Mouse (Mus musculus) bone marrow macrophage, adult 2 months (primary cell): Measurements from ENCODE around the gene Efs. TPM values are rescaled to one million over a fixed set of nuclear protein-coding genes. Genes with fewer than 3 reads are reported as not detected.

Experiments
- H3K27ac ChIP-seq: 2 replicates; pipeline ENCODE4 v1.5.1; 2012; ENCODE audit warnings: low read depth, low read length; ENCODE audit not compliant: insufficient read depth
- H3K4me1 ChIP-seq: 2 replicates; pipeline ENCODE4 v1.6.1; 2012; ENCODE audit warnings: low read length; ENCODE audit not compliant: control insufficient read depth, insufficient read depth
- H3K4me3 ChIP-seq: 2 replicates; pipeline ENCODE4 v1.5.1; 2012; ENCODE audit warnings: mild to moderate bottlenecking, low read length, moderate library complexity; ENCODE audit not compliant: insufficient read depth
- CTCF ChIP-seq: IDR thresholded peaks from 2 replicates; pipeline ENCODE4 v1.5.1; 2012; ENCODE audit warnings: low read depth, mild to moderate bottlenecking, low read length, moderate library complexity
- POLR2A ChIP-seq: IDR thresholded peaks from 2 replicates; pipeline ENCODE4 v1.6.1; 2012; ENCODE audit warnings: mild to moderate bottlenecking, low read depth, low read length, borderline replicate concordance
- polyA plus RNA-seq: library from polyadenylated mRNA; stranded (reverse); fragments of >200 nt; gene quantifications from 2 replicates; pipeline ENCODE4 v1.2.4, GENCODE M21; 2012; ENCODE audit not compliant: missing spikeins, insufficient read depth, insufficient read length

Gene Efs
- polyA plus RNA-seq, 1 experiment: not detected

- H3K27ac ChIP-seq: no peak overlapping the region
Measured at GRCm38 (mm10) chr14:54939434-54940175, 13.7 kb upstream of the Efs start.

GRCm38 (mm10) chr14:54938431-54939219, 12.7 kb upstream of the Efs start:
- Histone ChIP-seq H3K4me3 (no peak overlapping the region), H3K4me1 (no peaks in the 10 kb centered on the region), H3K27ac (no peak overlapping the region)
- TF ChIP-seq CTCF (no peak), POLR2A (no peak)

More at GRCm38 (mm10) chr14:54939434-54940175, 13.7 kb upstream of the Efs start:
- H3K4me1 ChIP-seq: no peaks in the 10 kb centered on the region
- no peak overlapping the region for H3K4me3 ChIP-seq
- TF ChIP-seq POLR2A (no peak), CTCF (peak; percentile 92)

- Histone ChIP-seq H3K27ac (no peak overlapping the region), H3K4me3 (no peak overlapping the region), H3K4me1 (no peaks in the 10 kb centered on the region)
- no peak for TF ChIP-seq CTCF
- TF ChIP-seq POLR2A: no peak
Measured at GRCm38 (mm10) chr14:54937361-54938182, 11.6 kb upstream of the Efs start.

GRCm38 (mm10) chr14:54936831-54937160, 10.9 kb upstream of the Efs start:
- Histone ChIP-seq H3K27ac (no peak overlapping the region), H3K4me1 (no peaks in the 10 kb centered on the region), H3K4me3 (no peak overlapping the region)
- TF ChIP-seq CTCF (no peak), POLR2A (no peak)

GRCm38 (mm10) chr14:54935904-54936830, 10.2 kb upstream of the Efs start, which contains the start of gene Cmtm5:
Gene Cmtm5 (plus strand): TSS chr14:54936261.
- H3K4me1 ChIP-seq: no peaks in the 10 kb centered on the region
- no peak for TF ChIP-seq CTCF
- no peak for TF ChIP-seq POLR2A
- no peak within 1 kb of the TSS for H3K4me3 ChIP-seq
- H3K27ac ChIP-seq: no peak within 1 kb of the TSS

- H3K27ac ChIP-seq: no peak within 1 kb of the TSS
- no peaks in the 10 kb centered on the region for H3K4me1 ChIP-seq
- no peak within 1 kb of the TSS for H3K4me3 ChIP-seq
- TF ChIP-seq CTCF (no peak), POLR2A (no peak)
Measured at GRCm38 (mm10) chr14:54932645-54933150, 6.8 kb upstream of the Efs start, which contains the start of gene Il25. Gene Il25 (plus strand): TSS chr14:54932695.

- Histone ChIP-seq H3K4me3 (no peak overlapping the region), H3K27ac (no peak overlapping the region), H3K4me1 (no peaks in the 10 kb centered on the region)
- TF ChIP-seq CTCF (no peak), POLR2A (no peak)
Measured at GRCm38 (mm10) chr14:54930431-54930830, 4.5 kb upstream of the Efs start.

GRCm38 (mm10) chr14:54929801-54930200, 3.9 kb upstream of the Efs start:
- no peak overlapping the region for H3K4me3 ChIP-seq
- no peaks in the 10 kb centered on the region for H3K4me1 ChIP-seq
- TF ChIP-seq CTCF (no peak), POLR2A (no peak)
- H3K27ac ChIP-seq: no peak overlapping the region
